ENCODE assay signal across 11 mouse cellular contexts in genomic region chr6:146961832-146962481, GRCm38 (mm10). TPM values are rescaled to one million over a fixed set of nuclear protein-coding genes. Genes with fewer than 3 reads are reported as not detected.
DNase-seq lines count a peak whose midpoint lies in the region; ATAC-seq and TF ChIP-seq lines count a peak whose summit lies in the region.
"Had no signal": no experiment of that assay in that cellular context is flagged by ENCODE, and none has a peak within 500 bp of the region (broad histone marks: within the 10 kb centered on the region; RNA-seq: fewer than 3 reads in every experiment).

No protein-coding gene starts in this region.

- WGBS in liver, embryonic 13.5 days (ENCODE audit: insufficient replicate concordance) = 22% methylated on average over 6 of the region's 6 CpGs

- H3K4me3 ChIP-seq in cortical plate, adult 2 months (ENCODE audit: insufficient read depth, low read length) = no peak overlapping the region
- no peak overlapping the region for H3K4me3 ChIP-seq in liver, embryonic 13.5 days (replicated peaks)
- H3K4me3 ChIP-seq: neural tube, embryonic 12.5 days had no signal

- 0 out of 2 replicates have a peak overlapping the region, but pooled peaks have one; percentile 12 for H3K4me2 ChIP-seq in liver, embryonic 13.5 days
- H3K4me2 ChIP-seq: neural tube, embryonic 12.5 days had no signal

- no peak overlapping the region for H3K27ac ChIP-seq in cortical plate, adult 2 months (ENCODE audit: insufficient read depth, low read length)
- H3K27ac ChIP-seq in liver, embryonic 13.5 days = peak overlapping the region; percentile 71
- H3K27ac ChIP-seq: neural tube, embryonic 12.5 days had no signal

- no peaks in the 10 kb centered on the region for H3K27me3 ChIP-seq in liver, embryonic 13.5 days
- H3K27me3 ChIP-seq: neural tube, embryonic 12.5 days had no signal

- peaks cover 21% of the 10 kb centered on the region for H3K4me1 ChIP-seq in cortical plate, adult 2 months (ENCODE audit: control insufficient read depth, insufficient read depth, low read length)
- H3K4me1 ChIP-seq in liver, embryonic 13.5 days (replicated peaks) = peaks cover 46% of the 10 kb centered on the region
- H3K4me1 ChIP-seq: neural tube, embryonic 12.5 days had no signal

- no peaks in the 10 kb centered on the region for H3K9me3 ChIP-seq in liver, embryonic 13.5 days (replicated peaks)
- H3K9me3 ChIP-seq: neural tube, embryonic 12.5 days had no signal

- peak; percentile 86 for ATAC-seq in liver, embryonic 13.5 days (ENCODE audit: low read depth)
- ATAC-seq in activated CD4-positive, CD25-positive, alpha-beta regulatory T cell, adult 4 months = no peak

- H3K9ac ChIP-seq in liver, embryonic 13.5 days = peak overlapping the region; percentile 3; the same call in 1 of the 2 replicates
- H3K9ac ChIP-seq: neural tube, embryonic 12.5 days had no signal

- no peaks in the 10 kb centered on the region for H3K36me3 ChIP-seq in liver, embryonic 13.5 days
- H3K36me3 ChIP-seq: neural tube, embryonic 12.5 days had no signal

- DNase-seq in kidney, adult 18-20 months = peak; percentile 50
- DNase-seq in kidney, adult 11 months = no peak
- DNase-seq in MEL-GATA-1-ER (ENCODE audit: extremely low read depth, low read depth) = peak; percentile 15
- DNase-seq in liver, embryonic 13.5 days = peak; percentile 36
- DNase-seq in left cerebral cortex, adult 18-20 months (ENCODE audit: low spot score in 2 of 2) = no peak
- DNase-seq: cerebellum, adult 8-10 months had no signal

- TF ChIP-seq POLR2A in cortical plate, adult 2 months (IDR thresholded peaks at IDR 0.05; ENCODE audit: extremely low read depth, insufficient read depth, low read length) = no peak

- TF ChIP-seq CTCF in cortical plate, adult 2 months (IDR thresholded peaks at IDR 0.05; ENCODE audit: extremely low read depth, insufficient read depth, low read length) = peak; percentile 55; the same call in 1 of the 2 replicates

RNA-seq across cellular contexts. Expression of gene 1700034J05Rik, which starts 7.7 kb away (rescaled TPM):
- not detected in 2 replicates for polyA plus RNA-seq in cortical plate, adult 2 months (2012; rRNA removed)
- polyA plus RNA-seq in liver, embryonic 13.5 days (2015; fragmentation: Nextera tagmentation; extraction: Ambion mirVana) = not detected in 2 replicates
- not detected for polyA plus RNA-seq in activated CD4-positive, CD25-positive, alpha-beta regulatory T cell, adult 4 months (2017; shearing (Covaris generic))
- not detected for total RNA-seq in left cerebral cortex, adult 18-20 months (2021)
- total RNA-seq: left cerebral cortex, postnatal 14 days; megakaryocyte, adult 5-6 weeks had no signal

Comparison
In these comparisons a context has a peak if more than half of its experiments do, and no peak if none do; other contexts are left out.
1. DNase-seq: peak in kidney, adult 18-20 months (single experiment), MEL-GATA-1-ER (single experiment) and liver, embryonic 13.5 days (single experiment); none in kidney, adult 11 months (single experiment) and left cerebral cortex, adult 18-20 months (0 of 2).